ENCODE assay signal across 8 mouse cellular contexts in the genomic region with DNA sequence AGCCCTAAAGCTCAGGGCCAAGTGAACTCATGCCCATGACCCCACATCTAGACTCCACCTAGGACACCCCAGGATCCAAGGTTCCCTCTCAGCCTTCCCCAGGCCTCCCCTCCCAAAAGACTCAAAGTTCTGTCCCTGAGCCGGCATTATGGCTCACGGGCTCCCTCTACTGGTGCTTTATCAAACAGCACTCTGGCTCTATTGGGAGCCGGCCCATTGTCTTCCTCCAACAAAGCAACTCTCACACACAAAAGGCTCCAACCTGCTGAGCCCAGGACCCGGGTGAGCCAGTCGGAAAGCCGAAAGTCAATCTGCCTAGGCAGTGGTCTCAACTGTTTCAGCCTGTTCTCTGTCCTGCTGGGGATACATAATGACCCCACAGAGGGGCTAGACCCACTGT. TPM values are rescaled to one million over a fixed set of nuclear protein-coding genes. Genes with fewer than 3 reads are reported as not detected.
DNase-seq lines count a peak whose midpoint lies in the region; ATAC-seq and TF ChIP-seq lines count a peak whose summit lies in the region.

No protein-coding gene starts in this region.

- DNase-seq in MN1 (ENCODE audit: low spot score): peak; percentile 84
- peak; percentile 86 for DNase-seq in brain, embryonic 14.5 days (ENCODE audit: low read depth)
- DNase-seq in layer of hippocampus, adult 11-12 months (ENCODE audit: low spot score): peak; percentile 80
- peak; percentile 79 for DNase-seq in lung, postnatal 10 days
- DNase-seq in retina, embryonic 14.5 days (ENCODE audit: low spot score): peak; percentile 94
- DNase-seq in urinary bladder, postnatal 36 days (ENCODE audit: low spot score in 2 of 2): peak; percentile 53 to 67

- TF ChIP-seq POLR2A in brain, embryonic 14.5 days (IDR thresholded peaks at IDR 0.05; ENCODE audit: borderline replicate concordance, extremely low read depth, insufficient read depth, insufficient read length, poor library complexity, severe bottlenecking): no peak

- peak; percentile 77 for ATAC-seq in erythroblast, adult 5-6 weeks (replicated peaks; ENCODE audit: low FRiP score, poor library complexity, severe bottlenecking)
- peak; percentile 74 to 75 for ATAC-seq in hematopoietic stem cell, adult 5-6 weeks (replicated peaks in 1 of 2; ENCODE audit: insufficient read depth in 1 of 2, low FRiP score in 2 of 2, low TSS enrichment in 1 of 2, low read depth in 1 of 2, poor library complexity in 2 of 2, severe bottlenecking in 2 of 2)

- TF ChIP-seq CTCF in brain, embryonic 14.5 days (IDR thresholded peaks at IDR 0.05; ENCODE audit: borderline replicate concordance, extremely low read depth, insufficient read depth, insufficient read length): peak; percentile 92

RNA-seq across cellular contexts. Expression of a gene that starts 29.0 kb away (rescaled TPM):
- polyA plus RNA-seq in brain, embryonic 14.5 days (2012; rRNA removed): 22.9 and 37.8 TPM in 2 replicates
- 13.3 and 32.0 TPM in 2 replicates for total RNA-seq in erythroblast, adult 5-6 weeks (2015; ENCODE audit: low replicate concordance)
- total RNA-seq in erythroblast, adult 5-6 weeks (2017; ENCODE audit: low replicate concordance): 4.3 and 14.3 TPM in 2 replicates
- total RNA-seq in hematopoietic stem cell, adult 5-6 weeks (2017): 24.0 and 46.7 TPM in 2 replicates

RNA-seq across cellular contexts. Expression of a gene that starts 29.3 kb away (rescaled TPM):
- 6.0 and 7.4 TPM in 2 replicates for polyA plus RNA-seq in brain, embryonic 14.5 days (2012; rRNA removed)
- total RNA-seq in erythroblast, adult 5-6 weeks (2015; ENCODE audit: low replicate concordance): 2.3 TPM in 1 of 2 replicates, not detected in the other
- total RNA-seq in erythroblast, adult 5-6 weeks (2017; ENCODE audit: low replicate concordance): 5.0 TPM in 1 of 2 replicates, not detected in the other
- total RNA-seq in hematopoietic stem cell, adult 5-6 weeks (2017): 1.6 TPM in 1 of 2 replicates, not detected in the other

RNA-seq across cellular contexts. Expression of a gene that starts 49.8 kb away (rescaled TPM):
- polyA plus RNA-seq in brain, embryonic 14.5 days (2012; rRNA removed): 3.1 and 3.3 TPM in 2 replicates
- total RNA-seq in erythroblast, adult 5-6 weeks (2015; ENCODE audit: low replicate concordance): not detected in 2 replicates
- total RNA-seq in erythroblast, adult 5-6 weeks (2017; ENCODE audit: low replicate concordance): not detected in 2 replicates
- total RNA-seq in hematopoietic stem cell, adult 5-6 weeks (2017): not detected in 2 replicates

RNA-seq across cellular contexts. Expression of a gene that starts 49.9 kb away (rescaled TPM):
- 976 and 987 TPM in 2 replicates for polyA plus RNA-seq in brain, embryonic 14.5 days (2012; rRNA removed)
- 237 and 289 TPM in 2 replicates for total RNA-seq in erythroblast, adult 5-6 weeks (2015; ENCODE audit: low replicate concordance)
- total RNA-seq in erythroblast, adult 5-6 weeks (2017; ENCODE audit: low replicate concordance): 101 and 131 TPM in 2 replicates
- 291 and 395 TPM in 2 replicates for total RNA-seq in hematopoietic stem cell, adult 5-6 weeks (2017)

RNA-seq across cellular contexts. Expression of a gene that starts 50.3 kb away (rescaled TPM):
- polyA plus RNA-seq in brain, embryonic 14.5 days (2012; rRNA removed): 79.7 and 127 TPM in 2 replicates
- total RNA-seq in erythroblast, adult 5-6 weeks (2015; ENCODE audit: low replicate concordance): 10.9 and 16.7 TPM in 2 replicates
- 1.8 and 33.7 TPM in 2 replicates for total RNA-seq in erythroblast, adult 5-6 weeks (2017; ENCODE audit: low replicate concordance)
- total RNA-seq in hematopoietic stem cell, adult 5-6 weeks (2017): 34.8 and 40.2 TPM in 2 replicates

Comparison
In these comparisons a context has a peak if more than half of its experiments do, and no peak if none do; other contexts are left out.
1. Peak in every context shown above with its lines: DNase-seq and ATAC-seq.